Mouse (Mus musculus): ENCODE data around the gene Wfdc17. TPM values are rescaled to one million over a fixed set of nuclear protein-coding genes. Genes with fewer than 3 reads are reported as not detected.

The Wfdc17 gene
- total RNA-seq, 1 experiment, result not detected

GRCm38 (mm10) chr11:83733071-83733640 is 29.4 kb downstream of the Wfdc17 start:
- no peak for DNase-seq (ENCODE audit: low read depth, low spot score)
- Histone ChIP-seq H3K27ac (ENCODE audit: insufficient read depth, low read depth, low read length, poor library complexity, severe bottlenecking) (no peak overlapping the region), H3K36me3 (ENCODE audit: control insufficient read depth, insufficient read depth, low read length, poor library complexity, severe bottlenecking) (no peaks in the 10 kb centered on the region), H3K9ac (ENCODE audit: insufficient read depth, low read depth, low read length, poor library complexity, severe bottlenecking) (no peak overlapping the region), H3K4me3 (ENCODE audit: insufficient read depth in 1 of 2, low read depth in 1 of 2, low read length in 2 of 2, poor library complexity in 1 of 2, severe bottlenecking in 1 of 2) (no peak overlapping the region), H3K4me1 (ENCODE audit: control insufficient read depth in 2 of 2, insufficient read depth in 2 of 2, low read length in 2 of 2, poor library complexity in 1 of 2) (no peaks in the 10 kb centered on the region), H3K9me3 (ENCODE audit: control insufficient read depth, insufficient read depth, low read depth, low read length) (no peaks in the 10 kb centered on the region)
- TF ChIP-seq CHD2 (IDR thresholded peaks at IDR 0.05; ENCODE audit: low read depth, low read length) (no peak), MAFK (IDR thresholded peaks at IDR 0.05; ENCODE audit: insufficient read depth, low read depth, low read length) (no peak), HCFC1 (IDR thresholded peaks at IDR 0.05; ENCODE audit: borderline replicate concordance, insufficient read depth, low read length) (no peak), ZNF384 (IDR thresholded peaks at IDR 0.05; ENCODE audit: low read depth, low read length) (no peak), ZC3H11A (IDR thresholded peaks at IDR 0.05; ENCODE audit: borderline replicate concordance, low read depth, low read length) (no peak)
- in situ Hi-C loops (cut with MboI; ENCODE audit: low sequenced_read_pairs in 2 of 2, unreplicated experiment in 2 of 2), result loop anchor here (5.0 to 25.0 kb wide), 2 partner anchors 171 kb away; no protein-coding TSS in a partner anchor

- no peak for DNase-seq (ENCODE audit: low read depth, low spot score)
- in situ Hi-C loops (cut with MboI; ENCODE audit: low sequenced_read_pairs in 2 of 2, unreplicated experiment in 2 of 2), result loop anchor here (5.0 to 25.0 kb wide), 2 partner anchors 172 kb away; no protein-coding TSS in a partner anchor
- no peak for TF ChIP-seq ZC3H11A (IDR thresholded peaks at IDR 0.05; ENCODE audit: borderline replicate concordance, low read depth, low read length)
- no peak for TF ChIP-seq MAFK (IDR thresholded peaks at IDR 0.05; ENCODE audit: insufficient read depth, low read depth, low read length)
- no peak for TF ChIP-seq HCFC1 (IDR thresholded peaks at IDR 0.05; ENCODE audit: borderline replicate concordance, insufficient read depth, low read length)
- TF ChIP-seq ZNF384 (IDR thresholded peaks at IDR 0.05; ENCODE audit: low read depth, low read length), result no peak
Observed at GRCm38 (mm10) chr11:83734215-83734614, 30.4 kb downstream of the Wfdc17 start.

GRCm38 (mm10) chr11:83735881-83736280 is 32.1 kb downstream of the Wfdc17 start:
- DNase-seq (ENCODE audit: low read depth, low spot score), result no peak
- in situ Hi-C loops (cut with MboI; ENCODE audit: low sequenced_read_pairs in 2 of 2, unreplicated experiment in 2 of 2), result loop anchor here in 1 of 2 experiments (25.0 kb wide), 1 partner anchor 174 kb away; no protein-coding TSS in a partner anchor
- Histone ChIP-seq H3K27ac (ENCODE audit: insufficient read depth, low read depth, low read length, poor library complexity, severe bottlenecking) (no peak overlapping the region), H3K9ac (ENCODE audit: insufficient read depth, low read depth, low read length, poor library complexity, severe bottlenecking) (no peak overlapping the region), H3K4me1 (ENCODE audit: control insufficient read depth in 2 of 2, insufficient read depth in 2 of 2, low read length in 2 of 2, poor library complexity in 1 of 2) (no peaks in the 10 kb centered on the region), H3K36me3 (ENCODE audit: control insufficient read depth, insufficient read depth, low read length, poor library complexity, severe bottlenecking) (no peaks in the 10 kb centered on the region), H3K9me3 (ENCODE audit: control insufficient read depth, insufficient read depth, low read depth, low read length) (no peaks in the 10 kb centered on the region), H3K4me3 (ENCODE audit: insufficient read depth in 1 of 2, low read depth in 1 of 2, low read length in 2 of 2, poor library complexity in 1 of 2, severe bottlenecking in 1 of 2) (no peak overlapping the region)
- no peak for TF ChIP-seq ZC3H11A (IDR thresholded peaks at IDR 0.05; ENCODE audit: borderline replicate concordance, low read depth, low read length)
- no peak for TF ChIP-seq ZNF384 (IDR thresholded peaks at IDR 0.05; ENCODE audit: low read depth, low read length)
- TF ChIP-seq CHD2 (IDR thresholded peaks at IDR 0.05; ENCODE audit: low read depth, low read length), result no peak
- no peak for TF ChIP-seq HCFC1 (IDR thresholded peaks at IDR 0.05; ENCODE audit: borderline replicate concordance, insufficient read depth, low read length)
- TF ChIP-seq MAFK (IDR thresholded peaks at IDR 0.05; ENCODE audit: insufficient read depth, low read depth, low read length), result no peak

More at GRCm38 (mm10) chr11:83734215-83734614, 30.4 kb downstream of the Wfdc17 start:
- no peak overlapping the region for H3K4me3 ChIP-seq (ENCODE audit: insufficient read depth in 1 of 2, low read depth in 1 of 2, low read length in 2 of 2, poor library complexity in 1 of 2, severe bottlenecking in 1 of 2)
- no peak overlapping the region for H3K9ac ChIP-seq (ENCODE audit: insufficient read depth, low read depth, low read length, poor library complexity, severe bottlenecking)
- H3K9me3 ChIP-seq (ENCODE audit: control insufficient read depth, insufficient read depth, low read depth, low read length), result no peaks in the 10 kb centered on the region
- no peak overlapping the region for H3K27ac ChIP-seq (ENCODE audit: insufficient read depth, low read depth, low read length, poor library complexity, severe bottlenecking)
- H3K4me1 ChIP-seq (ENCODE audit: control insufficient read depth in 2 of 2, insufficient read depth in 2 of 2, low read length in 2 of 2, poor library complexity in 1 of 2), result no peaks in the 10 kb centered on the region
- no peaks in the 10 kb centered on the region for H3K36me3 ChIP-seq (ENCODE audit: control insufficient read depth, insufficient read depth, low read length, poor library complexity, severe bottlenecking)

DNA sequence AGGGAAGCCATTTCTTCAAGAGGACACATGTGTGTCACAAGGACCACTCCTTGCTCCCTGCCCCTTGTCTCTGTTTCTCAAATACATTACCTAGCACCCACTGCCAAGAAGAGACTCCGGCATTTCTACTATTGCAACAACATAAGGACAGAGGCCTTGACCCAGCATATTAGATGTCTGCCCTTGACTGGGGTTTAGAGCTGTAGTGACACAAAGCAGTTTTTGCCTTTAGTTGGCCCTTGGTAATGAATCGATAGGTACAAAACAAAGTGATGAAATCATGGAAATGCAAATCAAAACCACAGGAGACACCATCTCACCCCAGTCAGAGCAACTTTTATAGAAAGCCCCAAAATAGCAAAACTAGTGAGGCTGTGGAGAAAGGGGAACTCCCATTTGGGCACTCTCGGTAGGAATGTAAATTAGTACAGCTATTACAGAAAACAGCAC is 33.3 kb downstream of the Wfdc17 start:
- TF ChIP-seq ZC3H11A (IDR thresholded peaks at IDR 0.05; ENCODE audit: borderline replicate concordance, low read depth, low read length), result no peak
- TF ChIP-seq ZNF384 (IDR thresholded peaks at IDR 0.05; ENCODE audit: low read depth, low read length), result no peak
- TF ChIP-seq MAFK (IDR thresholded peaks at IDR 0.05; ENCODE audit: insufficient read depth, low read depth, low read length), result no peak
- no peak for TF ChIP-seq CHD2 (IDR thresholded peaks at IDR 0.05; ENCODE audit: low read depth, low read length)
- no peak for TF ChIP-seq HCFC1 (IDR thresholded peaks at IDR 0.05; ENCODE audit: borderline replicate concordance, insufficient read depth, low read length)
- in situ Hi-C loops (cut with MboI; ENCODE audit: low sequenced_read_pairs in 2 of 2, unreplicated experiment in 2 of 2), result loop anchor here in 1 of 2 experiments (25.0 kb wide), 1 partner anchor 175 kb away; no protein-coding TSS in a partner anchor
- H3K9ac ChIP-seq (ENCODE audit: insufficient read depth, low read depth, low read length, poor library complexity, severe bottlenecking), result no peak overlapping the region
- no peaks in the 10 kb centered on the region for H3K4me1 ChIP-seq (ENCODE audit: control insufficient read depth in 2 of 2, insufficient read depth in 2 of 2, low read length in 2 of 2, poor library complexity in 1 of 2)
- no peak for DNase-seq (ENCODE audit: low read depth, low spot score)
- H3K4me3 ChIP-seq (ENCODE audit: insufficient read depth in 1 of 2, low read depth in 1 of 2, low read length in 2 of 2, poor library complexity in 1 of 2, severe bottlenecking in 1 of 2), result no peak overlapping the region
- no peaks in the 10 kb centered on the region for H3K9me3 ChIP-seq (ENCODE audit: control insufficient read depth, insufficient read depth, low read depth, low read length)
- no peaks in the 10 kb centered on the region for H3K36me3 ChIP-seq (ENCODE audit: control insufficient read depth, insufficient read depth, low read length, poor library complexity, severe bottlenecking)
- H3K27ac ChIP-seq (ENCODE audit: insufficient read depth, low read depth, low read length, poor library complexity, severe bottlenecking), result no peak overlapping the region
